Mouse (Mus musculus) lung, postnatal 0 days (tissue): ENCODE measurements around the gene Zfp277.

ENCODE experiments used
- CTCF ChIP-seq: IDR thresholded peaks from 2 replicates; pipeline ENCODE4 v1.5.1; 2016; ENCODE audit warnings: antibody characterized with exemption, mild to moderate bottlenecking
- EP300 ChIP-seq: IDR thresholded peaks from 2 replicates; pipeline ENCODE4 v1.6.1; 2016; ENCODE audit warnings: antibody characterized with exemption, mild to moderate bottlenecking, control low read depth

GRCm38 (mm10) chr12:40415312-40415925 lies 30.3 kb downstream of the Zfp277 start:
- TF ChIP-seq CTCF (no peak), EP300 (no peak)
